Mouse (Mus musculus) WW6 (cell line): Measurements from ENCODE around the gene Ppp1r15b.

Experiments used
- DNase-seq: peaks from one replicate; pipeline ENCODE4 v3.0.0-alpha.2; 2013; ENCODE audit warnings: low read depth, low spot score

The Ppp1r15b gene

GRCm38 (mm10) chr1:133130638-133131560, at the start of gene Ppp1r15b:
Ppp1r15b (plus strand) TSS chr1:133131143.
- peak; percentile 98 for DNase-seq

GRCm38 (mm10) chr1:133083003-133083546, 47.9 kb upstream of the Ppp1r15b start:
- DNase-seq, result no peak

- no peak for DNase-seq
Observed at GRCm38 (mm10) chr1:133083942-133084625, 46.9 kb upstream of the Ppp1r15b start.

GRCm38 (mm10) chr1:133084708-133085416, 46.1 kb upstream of the Ppp1r15b start:
- DNase-seq, result no peak

GRCm38 (mm10) chr1:133085417-133085742, 45.6 kb upstream of the Ppp1r15b start:
- DNase-seq, result no peak

- DNase-seq, result no peak
Observed at GRCm38 (mm10) chr1:133086804-133087203, 44.1 kb upstream of the Ppp1r15b start.

GRCm38 (mm10) chr1:133087206-133087905, 43.6 kb upstream of the Ppp1r15b start:
- peak; percentile 45 for DNase-seq

- DNase-seq, result no peak
Observed at GRCm38 (mm10) chr1:133088196-133088595, 42.7 kb upstream of the Ppp1r15b start.

GRCm38 (mm10) chr1:133089415-133089814, 41.5 kb upstream of the Ppp1r15b start:
- no peak for DNase-seq

- DNase-seq, result no peak
Observed at GRCm38 (mm10) chr1:133090641-133091040, 40.3 kb upstream of the Ppp1r15b start.

GRCm38 (mm10) chr1:133091483-133091882, 39.5 kb upstream of the Ppp1r15b start:
- no peak for DNase-seq

GRCm38 (mm10) chr1:133093719-133094118, 37.2 kb upstream of the Ppp1r15b start:
- DNase-seq, result no peak

- DNase-seq, result peak; percentile 54
Observed at GRCm38 (mm10) chr1:133100980-133101798, 29.8 kb upstream of the Ppp1r15b start.

GRCm38 (mm10) chr1:133102108-133102507, 28.8 kb upstream of the Ppp1r15b start:
- no peak for DNase-seq

GRCm38 (mm10) chr1:133103315-133103714, 27.6 kb upstream of the Ppp1r15b start:
- no peak for DNase-seq

- DNase-seq, result no peak
Observed at GRCm38 (mm10) chr1:133103871-133104270, 27.1 kb upstream of the Ppp1r15b start.

- DNase-seq, result no peak
Observed at GRCm38 (mm10) chr1:133116108-133116507, 14.8 kb upstream of the Ppp1r15b start.

- DNase-seq, result peak; percentile 61
Observed at GRCm38 (mm10) chr1:133118127-133118526, 12.8 kb upstream of the Ppp1r15b start.

- no peak for DNase-seq
Observed at GRCm38 (mm10) chr1:133118844-133119243, 12.1 kb upstream of the Ppp1r15b start.
